Mouse (Mus musculus): ENCODE results near the gene Tex13c2.

Gene Tex13c2

GRCm38 (mm10) chrX:42489446-42489845, at the start of gene Tex13c2:
Gene Tex13c2 (plus strand): TSS chrX:42489691.
- DNase-seq (ENCODE audit: low spot score): peak; percentile 83

GRCm38 (mm10) chrX:42450305-42450704, 39.2 kb upstream of the Tex13c2 start:
- DNase-seq (ENCODE audit: low spot score): no peak

GRCm38 (mm10) chrX:42453001-42453400, 36.5 kb upstream of the Tex13c2 start:
- no peak for DNase-seq (ENCODE audit: low spot score)

GRCm38 (mm10) chrX:42454533-42454932, 35.0 kb upstream of the Tex13c2 start:
- DNase-seq (ENCODE audit: low spot score): no peak

GRCm38 (mm10) chrX:42490336-42490735, 845 bp downstream of the Tex13c2 start:
- no peak for DNase-seq (ENCODE audit: low spot score)

- DNase-seq (ENCODE audit: low spot score): no peak
Measured at GRCm38 (mm10) chrX:42500538-42500937, 11.0 kb downstream of the Tex13c2 start.

- DNase-seq (ENCODE audit: low spot score): no peak
Measured at GRCm38 (mm10) chrX:42502291-42503043, 13.0 kb downstream of the Tex13c2 start, which contains the start of gene Sh2d1a. Gene Sh2d1a (plus strand): TSS chrX:42502453.

- no peak for DNase-seq (ENCODE audit: low spot score)
Measured at GRCm38 (mm10) chrX:42511105-42511504, 21.6 kb downstream of the Tex13c2 start.

- no peak for DNase-seq (ENCODE audit: low spot score)
Measured at GRCm38 (mm10) chrX:42512567-42512966, 23.1 kb downstream of the Tex13c2 start.

- DNase-seq (ENCODE audit: low spot score): no peak
Measured at GRCm38 (mm10) chrX:42522868-42523267, 33.4 kb downstream of the Tex13c2 start.

GRCm38 (mm10) chrX:42530703-42531102, 41.2 kb downstream of the Tex13c2 start:
- DNase-seq (ENCODE audit: low spot score): no peak

- DNase-seq (ENCODE audit: low spot score): no peak
Measured at GRCm38 (mm10) chrX:42540030-42540755, 50.7 kb downstream of the Tex13c2 start.

- peak; percentile 7 for DNase-seq (ENCODE audit: low spot score)
Measured at GRCm38 (mm10) chrX:42540756-42541053, 51.2 kb downstream of the Tex13c2 start.

All from testis, postnatal 14 days (tissue).